Mouse (Mus musculus) midbrain, postnatal 0 days (tissue): Measurements from ENCODE around the gene Rln3. TPM values are rescaled to one million over a fixed set of nuclear protein-coding genes. Genes with fewer than 3 reads are reported as not detected.

Source experiments
- ATAC-seq: fragments of 200-750 bp; cut with Nextera tagmentation; 2 replicates; pipeline ENCODE4 v1.8.0; 2017; ENCODE audit warnings: moderate number of reproducible peaks, mild to moderate bottlenecking, moderate TSS enrichment, moderate library complexity; ENCODE audit not compliant: low FRiP score
- DNase-seq: peaks from one replicate; pipeline ENCODE4 v3.0.0-alpha.2; 2015; ENCODE audit warnings: low spot score
- H3K27ac ChIP-seq: fragments of 300-500 bp; sonication (generic); 2 replicates; pipeline ENCODE4 v1.5.1; 2014; ENCODE audit warnings: low read depth, mild to moderate bottlenecking, low read length, mixed read lengths
- H3K27me3 ChIP-seq: fragments of 300-500 bp; sonication (generic); 2 replicates; pipeline ENCODE4 v1.6.1; 2014; ENCODE audit warnings: low read length, control low read depth, mixed read lengths; ENCODE audit not compliant: insufficient read depth
- H3K36me3 ChIP-seq: fragments of 300-500 bp; sonication (generic); 2 replicates; pipeline ENCODE4 v1.6.1; 2014; ENCODE audit warnings: low read length, control low read depth, mixed read lengths; ENCODE audit not compliant: insufficient read depth
- H3K4me1 ChIP-seq: fragments of 300-500 bp; sonication (generic); 2 replicates; pipeline ENCODE4 v1.6.1; 2014; ENCODE audit warnings: mild to moderate bottlenecking, control low read depth, antibody characterized with exemption, low read length, mixed read lengths; ENCODE audit not compliant: insufficient read depth
- H3K4me2 ChIP-seq: fragments of 300-500 bp; sonication (generic); 2 replicates; pipeline ENCODE4 v1.6.1; 2014; ENCODE audit warnings: low read depth, mild to moderate bottlenecking, low read length, mixed read lengths; ENCODE audit not compliant: poor library complexity, severe bottlenecking
- H3K4me3 ChIP-seq: fragments of 300-500 bp; sonication (generic); 2 replicates; pipeline ENCODE4 v1.5.1; 2014; ENCODE audit warnings: low read depth, mild to moderate bottlenecking, low read length, moderate library complexity
- H3K9ac ChIP-seq: fragments of 300-500 bp; sonication (generic); replicated peaks from 2 replicates; pipeline ENCODE4 v1.6.1; 2014; ENCODE audit warnings: mild to moderate bottlenecking, low read length, moderate library complexity, mixed read lengths; ENCODE audit not compliant: poor library complexity, severe bottlenecking
- H3K9me3 ChIP-seq: fragments of 300-500 bp; sonication (generic); 2 replicates; pipeline ENCODE4 v1.6.1; 2016; ENCODE audit warnings: low read length, control low read depth
- CTCF ChIP-seq: IDR thresholded peaks from 2 replicates; pipeline ENCODE4 v1.5.1; 2016; ENCODE audit warnings: antibody characterized with exemption, mild to moderate bottlenecking
- WGBS: fragments of 180-500 bp; shearing (Covaris S2); extraction: QIAGEN DNeasy Blood & Tissue Kit; methylation state at CpG from one replicate; pipeline ENCODE4 v1.1.7; 2014; 5-methylcytosine and 5-hydroxymethylcytosine counted together
- polyA plus RNA-seq: library from polyadenylated mRNA; unstranded; fragments of >200 nt; fragmentation: Nextera tagmentation; extraction: Ambion mirVana; gene quantifications from 2 replicates; pipeline ENCODE4 v1.2.1, GENCODE M21; 2015
- total RNA-seq: library from RNA; depleted of rRNA; stranded (reverse); fragments of >200 nt; gene quantifications from 2 replicates; pipeline ENCODE4 v1.2.3, GENCODE M21; 2014

The Rln3 gene
- total and polyA plus RNA-seq, 2 experiments from 2014 or later = 1.3 to 2.7 TPM

- Histone ChIP-seq H3K4me1 (peaks cover 8% of the 10 kb centered on the region), H3K27me3 (no peaks in the 10 kb centered on the region), H3K27ac (no peak overlapping the region), H3K4me3 (no peak overlapping the region), H3K36me3 (no peaks in the 10 kb centered on the region), H3K9ac (no peak overlapping the region), H3K9me3 (no peaks in the 10 kb centered on the region), H3K4me2 (no peak overlapping the region)
- no peak for TF ChIP-seq CTCF
- WGBS = 74% methylated on average over 8 of the region's 8 CpGs
- ATAC-seq = no peak
- DNase-seq = no peak
These were observed 19.2 kb upstream of the Rln3 start for GRCm38 (mm10) chr8:84063861-84064610.

- 81% methylated on average over 2 of the region's 2 CpGs for WGBS
- ATAC-seq (no peak), DNase-seq (no peak)
- no peak overlapping the region for H3K27ac ChIP-seq
- no peaks in the 10 kb centered on the region for H3K27me3 ChIP-seq
- H3K4me3 ChIP-seq = no peak overlapping the region
- TF ChIP-seq CTCF = no peak
- H3K36me3 ChIP-seq = no peaks in the 10 kb centered on the region
- H3K9ac ChIP-seq = no peak overlapping the region
- no peaks in the 10 kb centered on the region for H3K4me1 ChIP-seq
- H3K4me2 ChIP-seq = no peak overlapping the region
- no peaks in the 10 kb centered on the region for H3K9me3 ChIP-seq
These were observed 15.4 kb upstream of the Rln3 start for GRCm38 (mm10) chr8:84060245-84060644.

- Histone ChIP-seq H3K9ac (no peak overlapping the region), H3K27ac (no peak overlapping the region), H3K4me2 (no peak overlapping the region), H3K4me3 (no peak overlapping the region), H3K4me1 (no peaks in the 10 kb centered on the region), H3K36me3 (no peaks in the 10 kb centered on the region), H3K9me3 (no peaks in the 10 kb centered on the region), H3K27me3 (no peaks in the 10 kb centered on the region)
- no peak for DNase-seq
- TF ChIP-seq CTCF = no peak
- no peak for ATAC-seq
- 95% methylated on average over 2 of the region's 2 CpGs for whole genome bisulfite sequencing
These were observed 14.4 kb upstream of the Rln3 start for GRCm38 (mm10) chr8:84059226-84059625.

GRCm38 (mm10) chr8:84057827-84058226 is 13.0 kb upstream of the Rln3 start:
- Histone ChIP-seq H3K27ac (no peak overlapping the region), H3K4me1 (no peaks in the 10 kb centered on the region), H3K4me2 (no peak overlapping the region), H3K36me3 (no peaks in the 10 kb centered on the region), H3K27me3 (no peaks in the 10 kb centered on the region), H3K9me3 (no peaks in the 10 kb centered on the region), H3K9ac (no peak overlapping the region), H3K4me3 (no peak overlapping the region)
- DNase-seq (no peak), ATAC-seq (no peak)
- 69% methylated on average over 1 of the region's 1 CpGs for WGBS
- no peak for TF ChIP-seq CTCF

GRCm38 (mm10) chr8:84053229-84053628 is 8.4 kb upstream of the Rln3 start:
- ATAC-seq (no peak), DNase-seq (no peak)
- Histone ChIP-seq H3K4me2 (no peak overlapping the region), H3K36me3 (no peaks in the 10 kb centered on the region), H3K27me3 (no peaks in the 10 kb centered on the region), H3K27ac (no peak overlapping the region), H3K9me3 (no peaks in the 10 kb centered on the region), H3K9ac (no peak overlapping the region), H3K4me1 (no peaks in the 10 kb centered on the region), H3K4me3 (no peak overlapping the region)
- 94% methylated on average over 5 of the region's 5 CpGs for WGBS
- TF ChIP-seq CTCF = no peak

- H3K27ac ChIP-seq = no peak overlapping the region
- no peak overlapping the region for H3K4me3 ChIP-seq
- no peaks in the 10 kb centered on the region for H3K4me1 ChIP-seq
- no peak for DNase-seq
- no peak for TF ChIP-seq CTCF
- no peaks in the 10 kb centered on the region for H3K27me3 ChIP-seq
- H3K4me2 ChIP-seq = no peak overlapping the region
- no peak for ATAC-seq
- no peaks in the 10 kb centered on the region for H3K9me3 ChIP-seq
- no peak overlapping the region for H3K9ac ChIP-seq
- no peaks in the 10 kb centered on the region for H3K36me3 ChIP-seq
- 70% methylated on average over 3 of the region's 3 CpGs for WGBS
These were observed 7.9 kb upstream of the Rln3 start for GRCm38 (mm10) chr8:84052746-84053145.
